Mouse (Mus musculus) brain, adult 2 months (tissue): ENCODE results near the gene Trim65.
A peak's percentile ranks its signal among the peaks of the same experiment; 100 is the strongest.
"Not testable (repeated sequence)": the region's sequence is repeated elsewhere in the genome, so short reads cannot be mapped to it uniquely, and the experiment has no call there.

Source experiments
- DNase-seq: peaks from one replicate; pipeline ENCODE4 v3.0.0; 2011; ENCODE audit warnings: low read depth, low spot score

Gene Trim65

DNA sequence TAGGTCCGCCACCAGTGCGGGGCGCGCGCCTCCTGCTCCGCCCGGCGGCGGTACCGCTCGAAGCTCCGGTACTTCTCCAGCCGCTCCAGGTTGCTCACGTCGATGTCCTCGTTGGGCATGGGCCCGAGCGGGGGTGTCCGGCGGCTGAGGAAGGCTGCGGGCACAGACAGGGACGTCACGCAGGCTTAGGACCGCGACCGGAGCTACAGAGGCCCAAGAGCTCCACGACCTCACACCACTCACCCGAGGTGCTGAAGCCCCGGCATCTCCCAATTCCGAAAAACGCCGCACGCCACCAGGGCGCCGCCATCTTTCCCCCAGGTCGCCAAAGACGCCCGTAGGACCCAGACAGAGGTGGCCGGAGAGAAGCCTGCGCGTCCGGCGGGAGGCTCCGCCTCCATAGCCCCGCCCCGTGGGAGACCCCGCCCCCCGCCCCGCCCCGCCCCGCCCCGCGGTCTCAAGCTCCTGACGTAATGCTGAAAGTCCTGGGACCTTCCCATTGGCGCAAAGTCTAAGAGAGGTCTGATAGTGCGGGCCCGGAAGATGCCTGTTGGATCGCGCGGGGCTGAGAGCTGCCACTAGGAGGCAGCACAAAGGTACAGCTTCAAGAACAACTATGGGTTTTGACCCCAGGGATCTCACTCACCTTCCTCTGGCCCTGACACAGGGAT, 7.7 kb upstream of the Trim65 start, which contains the start of gene Mrpl38:
Gene Mrpl38, minus strand, starts transcription at position 401 of the 671 bp plus-strand sequence.
- peak; percentile 98 for DNase-seq

DNA sequence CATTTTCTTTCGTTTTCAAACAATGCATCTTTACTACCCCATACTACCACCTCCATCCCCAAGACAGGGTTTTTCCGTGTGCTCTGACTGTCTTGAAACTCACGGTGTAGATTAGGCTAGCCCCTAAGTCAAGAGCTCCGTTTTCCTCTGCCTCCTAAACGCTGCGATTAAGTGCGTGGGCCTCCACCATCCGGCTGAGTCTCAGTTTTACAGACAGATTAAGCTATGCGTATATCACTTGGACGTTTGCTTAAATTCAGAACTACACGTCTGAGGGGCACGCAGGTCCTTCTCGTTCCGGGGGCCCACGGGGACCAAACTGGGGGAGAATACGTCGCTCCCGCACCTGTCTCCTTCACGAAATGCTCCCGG, 7.2 kb upstream of the Trim65 start:
- DNase-seq = no peak

- DNase-seq = no peak
Observed at GRCm38 (mm10) chr11:116134171-116134570, 3.2 kb upstream of the Trim65 start.

DNA sequence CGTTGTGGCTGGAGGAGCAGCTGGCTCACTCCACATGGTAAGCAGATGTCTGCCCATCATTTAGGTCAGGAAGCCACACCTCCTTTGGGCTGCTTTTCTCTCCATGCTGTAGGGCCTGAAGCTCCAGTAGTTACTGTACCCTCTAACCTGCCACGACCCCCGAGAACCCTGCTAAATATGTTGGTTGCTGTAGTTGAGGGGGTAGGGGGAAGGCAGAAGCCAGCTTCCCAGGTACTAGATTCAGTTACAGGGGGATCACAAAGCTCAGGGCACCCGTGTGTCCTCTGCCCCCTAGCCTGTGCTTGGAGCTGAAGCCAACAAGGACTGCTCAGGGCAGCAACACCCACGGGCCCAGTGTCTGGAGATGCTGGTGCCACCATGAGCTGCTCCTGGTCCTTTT, 2.6 kb upstream of the Trim65 start:
- no peak for DNase-seq

GRCm38 (mm10) chr11:116132366-116133333, 1.7 kb upstream of the Trim65 start:
- no peak for DNase-seq

- DNase-seq = no peak
Observed at GRCm38 (mm10) chr11:116131349-116132170, 632 bp upstream of the Trim65 start.

DNA sequence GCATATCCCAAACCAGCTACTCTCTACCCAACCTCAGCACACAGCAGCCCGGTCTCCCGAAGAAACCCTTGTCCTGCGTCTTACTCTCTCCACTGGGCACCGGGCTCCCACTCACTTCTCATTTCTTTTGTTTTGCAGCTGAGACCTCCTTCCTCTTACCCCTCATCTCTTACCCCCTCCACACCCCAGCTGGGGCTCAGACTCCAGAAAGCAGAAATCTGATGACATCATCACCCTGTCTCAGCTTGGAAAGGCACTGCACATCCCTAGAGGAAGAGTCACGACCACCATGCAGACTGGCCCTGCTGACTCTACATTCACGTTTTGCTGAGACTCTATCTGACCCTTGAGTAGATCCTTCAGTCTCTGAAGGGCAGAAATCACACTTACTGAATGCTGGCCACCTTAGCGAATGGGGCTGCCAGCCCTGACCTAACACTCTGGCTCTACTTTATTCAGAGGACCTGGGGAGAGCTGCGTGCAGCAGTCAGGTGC, 888 bp downstream of the Trim65 start:
- DNase-seq = peak; percentile 58

- DNase-seq = no peak
Observed at GRCm38 (mm10) chr11:116129091-116129790, 1.7 kb downstream of the Trim65 start.

GRCm38 (mm10) chr11:116127986-116128385, 2.9 kb downstream of the Trim65 start:
- no peak for DNase-seq

- DNase-seq = no peak
Observed at GRCm38 (mm10) chr11:116127156-116127980, 3.6 kb downstream of the Trim65 start, which contains the start of gene Trim47. Trim47 (minus strand) TSS chr11:116127210.

- DNase-seq = no peak
Observed at GRCm38 (mm10) chr11:116126261-116126660, 4.7 kb downstream of the Trim65 start.

DNA sequence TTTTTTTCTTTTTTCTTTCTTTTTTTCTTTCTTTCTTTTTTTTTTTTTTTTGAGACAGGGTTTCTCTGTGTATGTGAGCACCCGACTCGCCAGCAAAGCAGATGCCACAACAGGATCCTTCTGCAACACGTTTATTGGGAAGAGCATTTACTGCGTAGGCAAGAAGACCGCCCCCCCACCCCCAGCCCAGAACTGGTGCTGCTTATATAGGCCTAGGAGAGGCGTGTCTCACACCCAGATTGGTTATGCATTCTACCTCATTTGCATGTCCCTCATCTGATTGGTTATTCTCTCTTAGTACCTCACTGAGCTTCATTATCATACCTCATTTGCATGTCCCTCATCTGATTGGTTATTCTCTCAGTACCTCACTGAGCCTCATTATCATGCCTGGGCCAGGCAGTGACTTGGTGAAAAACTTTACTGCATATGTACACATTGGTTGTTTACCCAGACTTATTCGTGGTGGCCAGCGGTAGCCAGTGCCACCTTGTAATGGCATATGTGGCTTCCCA, 9.1 kb downstream of the Trim65 start:
- not testable (repeated sequence) for DNase-seq

DNA sequence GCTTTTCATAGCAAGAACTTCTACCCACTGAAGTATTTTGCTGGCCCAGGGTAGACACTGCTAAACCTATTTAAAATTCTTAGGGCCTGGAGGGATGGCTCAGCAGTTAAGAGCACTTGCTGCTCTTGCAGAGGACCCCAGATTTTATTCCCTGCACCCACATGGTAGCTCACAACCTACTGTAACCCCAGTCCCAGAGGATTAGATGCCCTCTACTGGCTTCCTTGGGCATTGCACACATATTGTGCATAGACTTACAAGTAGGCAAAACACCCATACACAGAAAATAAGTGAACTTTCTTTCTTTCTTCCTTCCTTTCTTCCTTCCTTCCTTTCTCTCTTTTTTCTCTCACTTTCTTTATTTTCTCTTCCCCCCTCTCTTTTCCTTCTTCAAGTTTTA, 13.1 kb downstream of the Trim65 start:
- no peak for DNase-seq

- no peak for DNase-seq
Observed at GRCm38 (mm10) chr11:116117241-116117640, 13.7 kb downstream of the Trim65 start.

- no peak for DNase-seq
Observed at GRCm38 (mm10) chr11:116111611-116112203, 19.2 kb downstream of the Trim65 start.

DNA sequence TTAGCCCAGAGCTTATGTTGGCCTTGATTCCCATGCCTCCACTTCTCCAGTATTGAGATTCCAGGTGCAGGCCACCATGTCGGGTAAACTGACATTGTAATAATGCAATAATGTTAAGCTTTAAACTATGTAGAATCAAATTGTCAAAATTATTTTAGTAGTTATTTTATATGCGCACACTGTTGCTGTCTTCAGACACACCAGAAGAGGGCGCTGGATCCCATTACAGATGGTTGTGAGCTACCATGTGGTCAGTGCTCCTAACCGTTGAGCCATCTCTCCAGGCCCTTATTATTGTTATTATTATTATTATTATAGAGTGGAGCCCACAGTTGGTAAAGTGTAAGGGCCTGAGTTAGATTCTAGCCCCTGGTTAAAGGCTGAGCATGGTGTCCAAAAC, 19.9 kb downstream of the Trim65 start:
- no peak for DNase-seq

DNA sequence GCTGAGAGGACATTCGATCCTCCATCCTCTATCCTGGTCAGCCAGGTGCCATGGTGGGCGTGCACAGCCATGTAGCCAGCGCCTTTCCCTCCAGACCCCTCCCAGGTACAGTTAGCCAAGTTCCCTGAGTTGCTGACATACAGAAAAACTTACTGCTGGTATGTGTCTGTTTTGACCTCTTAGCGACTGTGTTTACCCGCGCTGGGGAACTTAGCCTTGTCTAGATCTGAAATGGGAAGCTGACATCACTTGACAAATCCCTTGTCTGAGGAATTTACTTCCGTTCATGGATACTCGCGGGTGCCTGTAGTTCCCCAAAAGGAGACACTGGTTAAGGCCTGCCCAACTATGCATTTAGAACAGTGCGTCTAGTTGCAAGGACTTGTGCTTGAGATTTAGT, 20.4 kb downstream of the Trim65 start:
- no peak for DNase-seq

DNA sequence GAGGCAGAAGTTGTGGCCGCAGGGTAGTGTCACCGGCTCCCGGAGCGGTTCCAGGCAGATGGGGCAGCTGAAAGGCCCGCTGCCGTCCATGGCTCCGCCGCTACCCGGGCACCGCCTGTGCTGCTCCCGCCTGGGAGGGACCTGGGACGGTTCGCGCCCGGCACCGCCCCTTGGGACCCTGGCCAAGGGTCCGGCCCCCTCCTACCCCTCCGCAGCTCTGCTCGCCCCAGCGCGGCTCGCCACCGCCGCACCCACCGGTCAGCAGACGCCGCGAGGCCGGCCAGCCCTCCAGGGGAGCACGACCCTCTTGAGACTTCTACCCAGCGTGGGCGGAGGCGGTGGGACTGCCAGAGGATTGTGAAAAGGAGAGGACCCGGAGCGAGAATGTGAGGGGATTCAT, 20.8 kb downstream of the Trim65 start:
- DNase-seq = no peak

GRCm38 (mm10) chr11:116109441-116110081, 21.4 kb downstream of the Trim65 start:
- DNase-seq = no peak
